Mouse (Mus musculus) embryo, embryonic 11.5 days (tissue): ENCODE measurements at regions not wholly inside any gene's neighbourhood (a gene's known extent, or its start where the extent isn't known, plus 50 kb on each side); places are given as distances from the start of the nearest gene placed in this dataset.

Experiments used
- DNase-seq: peaks from one replicate; pipeline ENCODE4 v3.0.0-alpha.2; 2012; ENCODE audit warnings: low read depth, low spot score

DNA sequence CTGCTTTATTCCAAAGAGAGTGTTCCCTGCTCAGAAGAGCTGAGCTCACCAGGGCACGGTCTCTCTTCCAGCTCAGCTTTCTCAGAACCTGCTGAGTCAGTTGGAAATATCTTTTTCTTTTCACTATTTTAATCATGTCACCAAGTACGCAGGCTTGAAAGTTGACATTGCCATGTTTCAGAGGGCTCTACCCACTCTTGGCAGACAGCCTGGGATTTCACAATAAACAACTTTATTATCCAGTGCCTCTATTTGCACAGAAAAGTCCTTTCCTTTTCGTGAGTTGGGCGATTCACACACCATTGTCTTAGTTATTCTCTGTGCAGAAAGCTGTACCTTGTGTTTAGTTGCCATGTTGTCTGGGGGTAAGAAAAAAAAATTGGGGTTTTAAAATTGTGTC is 54.0 kb upstream of the Pabpc6 start:
- no peak for DNase-seq

DNA sequence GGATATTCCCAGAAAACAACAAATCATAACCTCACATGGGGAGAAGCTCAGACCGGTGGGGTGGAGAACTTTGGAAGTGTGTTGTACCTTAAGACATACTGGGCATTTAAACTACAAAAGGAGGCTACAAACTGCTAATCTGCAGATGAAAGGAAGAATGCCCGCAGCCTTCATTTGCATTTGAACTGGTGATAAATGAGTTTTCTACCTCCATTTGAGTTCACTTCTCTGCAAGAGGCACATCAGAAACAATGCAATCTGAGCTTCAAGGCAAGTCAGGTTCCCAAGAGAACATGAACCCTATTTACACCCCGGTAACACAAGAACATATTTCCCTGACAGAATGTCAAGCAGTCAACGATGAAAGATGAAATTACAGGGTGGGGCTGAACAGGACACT is 53.2 kb upstream of the Pabpc6 start:
- DNase-seq = no peak
